Mouse (Mus musculus) lung, postnatal 25 days (tissue): Measurements from ENCODE around the gene Znhit6.

Experiments
- DNase-seq: peaks from one replicate; pipeline ENCODE4 v3.0.0; 2022; ENCODE audit warnings: low spot score

Gene Znhit6

DNA sequence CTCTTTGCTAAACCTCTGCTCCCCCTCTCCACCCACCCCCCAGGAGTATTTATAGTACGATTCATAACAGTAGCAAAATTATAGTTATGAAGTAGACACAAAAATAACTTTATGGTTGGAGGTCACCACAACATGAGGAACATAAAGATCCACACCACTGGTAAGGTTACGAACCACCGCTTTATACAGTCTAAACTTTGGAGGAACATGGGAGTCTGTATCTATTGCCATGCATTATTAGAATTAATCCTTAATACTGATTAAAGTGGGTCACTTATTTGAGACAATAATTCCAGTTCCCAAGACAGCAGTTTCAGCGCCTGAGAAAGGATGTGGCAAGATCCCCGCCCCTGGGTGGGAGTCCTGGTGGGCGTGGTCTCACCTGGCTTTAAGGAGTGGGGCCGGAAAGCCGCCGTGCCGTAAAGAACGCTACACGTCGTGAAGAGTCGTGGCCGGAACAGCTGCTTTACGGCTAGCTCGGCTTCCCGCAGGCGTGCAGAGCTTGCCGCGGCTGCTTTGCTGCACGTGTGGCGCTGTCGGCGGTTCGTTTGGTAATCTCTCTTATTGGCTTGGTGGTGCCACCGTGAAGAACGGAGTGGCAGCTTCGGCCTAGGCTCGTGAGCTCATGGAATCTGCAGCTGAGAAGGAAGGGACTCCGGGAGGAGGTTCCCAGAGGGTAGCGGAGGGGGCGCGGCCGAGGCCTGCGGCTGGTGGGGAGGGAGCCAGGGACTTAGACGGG lies at the start of gene Znhit6:
TSS of gene Znhit6 (plus strand) at position 463 of the 739 bp plus-strand sequence.
- peak; percentile 93 for DNase-seq

DNA sequence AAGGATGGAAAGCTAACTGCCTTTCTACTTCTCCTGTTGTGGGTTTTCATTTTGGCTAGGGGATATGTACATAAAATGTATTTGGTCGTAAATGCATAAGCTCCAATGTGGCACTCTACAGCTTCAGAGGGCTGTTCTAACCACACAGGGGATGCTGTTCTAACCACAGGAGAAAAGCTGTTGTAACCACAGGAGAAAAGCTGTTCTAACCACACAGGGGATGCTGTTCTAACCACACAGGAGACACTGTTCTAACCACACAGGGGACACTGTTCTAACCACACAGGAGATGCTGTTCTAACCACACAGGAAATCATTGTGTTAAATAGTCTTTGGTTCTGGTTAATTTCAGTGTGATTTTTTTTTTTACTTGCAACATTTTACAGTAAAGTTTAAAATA lies 38.1 kb upstream of the Znhit6 start:
- DNase-seq = no peak

DNA sequence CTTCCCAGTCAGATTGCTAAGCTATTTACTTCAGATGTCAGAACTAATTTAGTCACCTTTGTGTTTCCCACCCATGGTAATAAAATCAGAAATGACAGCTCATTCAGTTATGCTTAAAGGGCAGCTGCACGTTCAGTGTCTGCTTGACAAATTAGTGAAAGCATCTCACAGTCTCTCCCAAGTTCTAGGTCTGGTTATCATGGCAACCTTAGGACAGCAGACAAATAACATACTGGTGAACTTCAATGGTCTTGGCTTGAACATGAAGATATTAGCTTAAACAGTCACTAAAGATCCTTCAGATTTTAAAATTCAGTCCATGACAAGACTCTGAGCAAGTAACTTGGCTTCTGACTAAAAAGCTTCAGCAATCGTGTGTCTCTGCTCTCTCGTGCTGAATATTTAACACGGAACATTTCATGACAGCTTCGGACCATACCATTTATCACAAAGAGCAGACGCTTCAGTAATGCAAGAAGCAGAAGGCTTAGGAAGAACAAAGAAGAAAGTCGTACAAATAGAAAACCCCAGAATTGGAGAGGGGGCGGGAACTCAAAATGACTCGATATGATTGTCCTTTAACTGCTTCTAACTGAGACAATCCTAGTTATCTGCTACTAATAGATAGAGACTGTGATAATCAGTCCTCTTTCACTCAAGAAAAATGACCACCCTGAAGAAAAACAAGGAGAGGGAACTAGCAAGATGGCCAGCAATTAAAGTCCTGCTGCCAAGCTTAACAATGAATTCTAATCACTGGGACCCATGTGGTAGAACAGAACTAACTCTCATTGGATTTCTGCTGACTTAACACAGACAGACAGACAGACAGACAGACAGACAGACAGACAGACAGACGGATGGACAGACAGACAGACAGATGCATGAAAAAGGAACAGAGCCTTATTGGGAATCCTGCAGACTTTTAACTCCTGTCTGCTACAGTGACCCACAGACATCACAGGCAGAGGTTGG lies 27.3 kb upstream of the Znhit6 start:
- no peak for DNase-seq

DNA sequence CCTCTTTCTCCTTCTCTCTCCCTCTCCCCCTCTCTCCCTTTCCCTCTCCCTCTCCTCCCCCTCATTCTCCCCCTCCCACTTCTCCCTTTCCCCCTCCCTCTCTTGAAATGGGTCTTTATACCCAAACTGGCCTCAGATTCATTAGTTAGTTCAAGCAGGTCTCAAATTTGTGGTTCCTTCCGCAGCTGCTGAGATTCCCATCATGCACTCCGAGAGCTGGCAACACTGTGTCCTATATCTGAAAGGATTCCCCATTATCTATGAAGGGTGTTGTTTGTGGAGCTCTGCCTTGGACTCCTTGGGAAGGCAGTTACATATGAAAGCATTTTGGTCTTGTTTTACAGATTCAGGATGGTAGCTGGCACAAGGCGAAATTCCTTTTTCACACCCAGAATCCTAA lies 25.8 kb upstream of the Znhit6 start:
- DNase-seq = no peak

DNA sequence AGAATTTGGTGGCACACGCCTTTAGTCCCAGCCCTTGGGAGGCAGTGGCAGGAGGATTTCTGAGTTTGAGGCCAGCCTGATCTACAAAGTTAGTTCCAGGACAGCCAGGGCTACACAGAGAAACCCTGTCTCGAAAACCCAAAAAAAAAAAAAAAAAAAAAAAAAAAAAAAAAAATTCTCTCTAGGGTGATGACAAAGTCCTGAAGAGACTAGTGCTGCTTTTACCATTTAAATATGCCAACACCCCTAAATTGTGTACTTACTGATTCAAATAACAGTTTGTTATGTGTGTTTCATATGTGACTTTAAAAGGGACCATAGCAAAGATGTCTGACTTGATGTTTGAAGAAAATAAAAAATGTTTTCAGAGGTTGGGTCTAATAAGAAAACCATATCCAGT lies 21.6 kb upstream of the Znhit6 start:
- DNase-seq = no peak

DNA sequence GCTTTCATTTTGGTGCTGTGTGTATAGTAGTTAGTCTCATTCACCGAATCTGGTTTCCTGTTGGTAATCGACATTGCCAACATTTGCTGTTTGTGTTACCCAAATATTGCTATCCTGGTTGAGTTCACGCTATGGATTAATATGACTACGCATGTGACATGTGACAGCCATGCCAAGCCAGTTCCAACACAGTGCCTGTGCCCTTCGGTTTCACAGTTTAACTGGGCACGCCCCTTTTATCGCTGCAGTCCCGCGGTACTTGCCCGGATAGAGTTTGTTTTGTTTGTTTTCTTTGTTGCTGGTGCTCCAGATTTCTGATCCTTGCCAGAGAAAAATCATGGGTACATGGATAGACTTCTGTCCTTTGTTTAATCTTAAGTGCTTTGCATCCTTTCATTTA lies 19.8 kb upstream of the Znhit6 start:
- DNase-seq = no peak

GRCm38 (mm10) chr3:145559675-145560074 lies 16.3 kb upstream of the Znhit6 start:
- DNase-seq = no peak

DNA sequence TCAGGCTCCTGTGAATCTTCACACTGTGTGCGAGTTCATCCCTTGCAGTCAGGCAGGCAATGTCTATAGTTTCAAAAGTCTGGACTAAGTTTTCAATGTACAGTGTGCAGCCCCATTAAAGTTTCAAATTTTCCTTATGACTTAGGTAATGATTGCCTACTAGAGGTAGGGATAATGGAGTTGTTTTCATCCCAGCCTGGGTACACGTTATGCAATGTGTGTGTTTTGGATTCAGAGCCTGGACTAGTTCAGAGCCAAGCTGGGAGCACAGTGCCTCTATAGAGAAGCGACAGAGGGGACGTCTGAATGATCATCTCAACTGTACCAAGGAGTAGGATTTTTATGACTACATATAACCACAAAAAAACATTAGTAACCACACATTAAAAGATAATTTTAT lies 15.9 kb upstream of the Znhit6 start:
- DNase-seq = no peak

DNA sequence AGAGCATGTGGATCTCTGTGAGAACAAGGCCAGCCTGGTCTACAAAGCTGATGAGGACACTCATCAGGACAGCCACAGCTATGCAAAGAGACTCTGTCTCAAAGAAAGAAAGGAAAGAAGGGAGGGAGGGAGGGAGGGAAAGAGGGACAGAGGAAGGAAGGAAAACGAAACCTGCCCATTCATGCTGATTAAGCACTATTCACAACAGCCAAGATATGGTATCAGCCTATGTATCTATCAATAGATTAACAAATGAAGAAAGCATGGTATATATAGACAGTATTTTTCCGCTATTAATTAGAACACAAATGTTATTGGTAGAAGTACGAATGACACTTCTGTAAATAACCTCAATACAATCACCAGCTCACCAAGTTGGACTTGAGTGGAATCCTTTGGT lies 1.5 kb upstream of the Znhit6 start:
- DNase-seq = no peak

GRCm38 (mm10) chr3:145575340-145575739 lies 665 bp upstream of the Znhit6 start:
- no peak for DNase-seq

DNA sequence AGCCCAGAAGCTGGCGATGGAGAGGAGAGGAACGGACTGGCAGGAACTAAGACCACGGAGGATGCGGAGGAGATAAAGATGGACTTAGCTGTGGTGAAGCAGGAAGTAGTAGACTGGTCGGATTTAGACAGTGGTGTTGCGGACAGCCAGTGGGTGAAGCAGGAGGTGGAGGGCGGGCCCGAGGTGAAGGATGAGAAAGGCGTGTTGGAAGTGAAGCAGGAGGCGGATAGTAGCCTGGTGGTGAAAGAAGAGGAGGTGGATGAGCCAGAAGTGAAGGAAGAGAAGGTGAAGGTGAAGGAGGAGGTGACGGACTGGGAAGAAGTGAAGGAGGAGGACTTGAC lies 447 bp downstream of the Znhit6 start:
- no peak for DNase-seq

- no peak for DNase-seq
Measured at GRCm38 (mm10) chr3:145576876-145577275, 871 bp downstream of the Znhit6 start.

DNA sequence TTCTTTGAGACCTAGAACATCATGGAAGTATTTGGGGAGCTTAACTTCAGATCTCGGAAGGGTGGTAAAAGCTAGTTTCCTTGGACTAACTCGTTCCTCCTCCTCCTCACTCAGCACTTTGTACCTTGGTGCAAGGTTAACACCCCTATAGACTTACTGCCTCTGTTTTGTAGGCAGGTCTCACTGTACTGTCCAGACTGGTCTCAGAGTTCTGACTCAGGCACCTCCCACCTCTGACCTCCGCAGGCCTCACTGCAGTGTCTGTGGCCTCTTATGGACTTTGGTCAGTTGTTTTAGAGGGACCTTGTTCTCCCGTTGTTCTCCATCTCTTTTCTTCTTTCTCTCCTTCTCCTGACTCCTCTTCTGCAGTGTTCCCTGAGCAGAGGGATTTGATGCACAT lies 7.0 kb downstream of the Znhit6 start:
- no peak for DNase-seq

DNA sequence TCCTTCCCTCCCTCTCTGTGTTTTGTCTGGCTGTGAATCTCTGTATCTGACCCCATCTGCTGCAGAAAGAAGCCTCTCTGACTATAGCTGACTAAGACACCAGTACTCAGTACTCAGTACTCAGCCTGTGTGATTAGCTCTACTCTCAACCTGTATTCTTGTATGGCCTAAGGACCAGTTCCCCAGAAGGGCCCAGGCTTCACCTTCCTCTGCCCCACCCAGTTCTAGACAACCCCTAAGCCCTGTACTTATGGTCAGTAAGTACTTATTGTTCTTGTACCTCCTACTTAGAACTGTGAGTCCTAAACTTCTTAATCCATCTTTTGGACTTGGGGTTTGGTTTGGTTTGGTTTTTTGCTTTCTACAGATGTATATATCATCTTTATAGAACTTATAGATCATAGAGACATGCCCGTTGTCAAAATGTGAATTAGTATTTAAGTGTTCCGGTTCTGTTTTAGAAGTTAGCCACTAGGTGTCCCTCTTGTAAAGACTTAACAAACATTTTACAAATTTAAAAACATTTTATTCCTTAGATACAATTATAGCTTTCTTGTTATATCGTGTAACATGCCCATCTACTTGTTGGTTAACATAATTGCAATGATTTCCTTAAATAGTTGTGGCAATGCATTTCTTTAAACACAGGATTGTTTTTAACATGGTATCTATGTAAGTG lies 7.7 kb downstream of the Znhit6 start:
- no peak for DNase-seq

GRCm38 (mm10) chr3:145590562-145590961 lies 14.6 kb downstream of the Znhit6 start:
- DNase-seq = no peak

DNA sequence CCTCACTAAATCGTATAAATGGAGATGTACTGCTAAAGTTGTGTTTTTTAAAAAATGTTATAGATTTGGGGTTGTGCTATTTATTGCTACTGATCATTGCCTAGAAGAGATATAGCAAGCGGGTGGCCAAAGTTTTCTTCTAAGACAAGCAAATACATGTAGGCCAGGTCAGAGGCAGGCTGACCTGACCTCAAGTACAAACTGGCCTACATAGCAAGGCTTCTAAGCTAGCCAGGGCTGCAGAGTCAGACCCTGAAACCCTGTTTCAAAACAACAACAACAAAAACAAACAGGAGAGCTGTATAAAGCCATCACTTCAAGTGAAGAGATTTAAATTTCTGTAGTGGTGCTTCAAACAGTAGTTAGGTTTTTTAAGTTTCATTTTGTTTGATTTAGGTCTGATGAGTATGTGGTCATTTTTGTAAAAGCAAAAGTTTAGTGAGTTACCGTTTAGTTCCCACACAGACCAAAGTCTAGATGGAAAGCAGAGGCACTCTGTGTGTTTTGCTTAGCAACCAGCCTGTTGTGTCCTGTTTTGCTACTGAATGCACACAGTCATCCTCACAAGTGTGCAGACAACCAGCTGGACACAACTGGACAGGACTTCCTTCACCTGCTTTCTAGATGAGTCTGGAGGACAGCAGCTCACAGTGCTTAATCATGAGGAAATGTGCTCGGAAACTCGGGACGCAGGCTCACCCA lies 16.0 kb downstream of the Znhit6 start:
- no peak for DNase-seq

- no peak for DNase-seq
Measured at GRCm38 (mm10) chr3:145595354-145595753, 19.3 kb downstream of the Znhit6 start.

GRCm38 (mm10) chr3:145599059-145599458 lies 23.1 kb downstream of the Znhit6 start:
- DNase-seq = no peak

DNA sequence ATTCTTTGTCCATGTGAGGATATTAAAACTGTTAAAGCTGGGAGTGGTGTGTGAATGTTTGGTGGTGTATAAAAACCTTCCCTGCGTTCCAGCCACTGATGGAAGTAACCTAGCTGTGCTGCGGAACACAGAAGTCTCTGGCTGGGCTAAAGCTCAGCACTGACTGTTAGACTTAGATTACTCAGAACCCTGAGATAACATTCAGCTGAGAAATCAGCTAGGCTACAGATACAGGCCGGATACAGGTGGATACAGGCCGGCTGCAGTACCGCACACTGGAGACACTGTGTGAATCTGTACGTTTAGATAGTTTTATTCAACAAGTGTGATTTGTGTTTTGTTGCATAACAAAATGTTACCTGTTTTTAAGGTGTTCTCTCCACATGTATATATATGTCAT lies 24.8 kb downstream of the Znhit6 start:
- DNase-seq = no peak

- DNase-seq = no peak
Measured at GRCm38 (mm10) chr3:145601345-145601744, 25.3 kb downstream of the Znhit6 start.

- no peak for DNase-seq
Measured at GRCm38 (mm10) chr3:145602410-145603206, 26.6 kb downstream of the Znhit6 start.
